Mouse (Mus musculus) mouse trophoblast stem cell (cell line): ENCODE measurements around the gene Tpgs1.

Experiments used
- in situ Hi-C, 2 experiments: fragments of 300-500 bp; cut with MseI, MboI; formaldehyde crosslinking; loops; 2 replicates in 1 of 2; 3 replicates in 1 of 2; pipeline ENCODE4 v1.15.1; 2025

Gene Tpgs1

GRCm38 (mm10) chr10:79666493-79666892 lies 2.7 kb upstream of the Tpgs1 start:
- in situ Hi-C loops = no loop called here

- in situ Hi-C loops = no loop called here
These were observed 1.1 kb upstream of the Tpgs1 start for GRCm38 (mm10) chr10:79668076-79668475.

GRCm38 (mm10) chr10:79669576-79670057 lies 448 bp downstream of the Tpgs1 start:
- in situ Hi-C loops = no loop called here

DNA sequence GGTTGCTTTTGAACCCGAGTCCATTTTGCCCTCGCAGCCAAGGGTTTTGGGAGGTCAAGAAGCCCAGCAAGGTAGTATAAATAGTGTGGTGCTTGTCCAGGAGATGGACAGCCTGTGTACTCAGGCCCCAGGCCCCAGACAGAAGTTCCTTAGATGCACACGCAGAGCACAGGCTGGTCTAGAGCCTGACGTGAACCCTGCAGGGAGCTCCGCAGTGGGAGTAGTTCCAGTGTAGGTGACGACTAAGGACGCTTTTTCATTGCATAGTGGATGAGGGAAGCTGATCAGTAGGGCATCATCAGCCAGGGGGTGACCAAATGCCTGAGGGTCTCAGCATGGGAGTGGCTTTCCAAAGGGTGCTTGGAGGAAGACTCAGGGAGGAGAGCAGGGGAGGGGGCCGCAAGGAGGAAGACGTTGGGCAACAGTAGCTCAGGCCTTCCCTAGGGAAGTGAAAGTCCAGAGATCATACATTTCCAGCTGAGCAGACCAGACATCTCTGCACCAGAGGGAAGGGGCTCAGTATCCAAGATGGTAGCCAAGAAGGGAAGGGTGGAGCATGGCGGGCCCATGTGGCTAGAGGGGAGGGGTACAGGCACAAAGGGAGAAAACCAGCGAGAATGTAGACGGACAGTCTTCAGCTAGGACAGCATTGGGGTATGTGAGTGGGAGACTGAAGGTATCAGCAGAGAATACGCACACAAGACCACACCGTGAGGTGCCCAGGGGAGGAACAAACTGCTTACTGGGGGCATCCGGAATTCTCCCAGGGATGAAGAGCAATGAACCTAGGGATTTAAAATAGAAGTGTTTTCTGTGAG lies 1.1 kb downstream of the Tpgs1 start:
- in situ Hi-C loops = no loop called here

DNA sequence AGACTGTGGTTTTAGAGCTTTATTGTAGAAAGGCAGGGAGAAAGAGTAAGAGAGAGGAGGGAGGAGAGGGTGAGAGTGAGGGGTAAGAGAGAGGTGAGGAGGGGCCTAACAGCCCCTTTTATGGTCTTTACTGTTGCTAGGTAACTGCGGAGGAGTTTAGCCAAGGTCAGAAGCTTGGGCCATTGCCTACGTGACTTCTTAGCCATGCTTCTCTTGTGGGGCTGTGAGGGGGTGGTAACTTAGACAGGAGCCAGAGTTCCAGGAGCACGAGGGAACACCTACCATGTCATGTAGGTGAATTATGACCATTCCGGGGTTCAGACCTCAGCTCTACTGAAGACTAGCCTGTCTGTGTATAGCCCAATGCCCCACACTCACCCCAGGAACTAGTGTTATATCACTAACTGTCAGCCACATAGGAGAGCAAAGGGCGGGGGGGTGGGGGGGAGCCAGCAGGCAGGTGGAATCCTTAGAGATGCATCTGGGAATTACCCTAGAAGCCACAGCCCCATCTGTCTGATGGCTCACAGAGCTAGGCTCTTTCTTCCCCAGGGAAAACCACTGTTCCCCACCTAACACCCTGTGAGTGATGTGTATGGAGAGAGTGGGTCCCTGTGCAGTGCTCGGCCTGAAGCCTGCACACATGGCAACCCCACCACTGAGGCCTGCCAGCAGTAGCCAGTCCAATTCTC lies 2.4 kb downstream of the Tpgs1 start:
- in situ Hi-C loops = no loop called here

- in situ Hi-C loops = no loop called here
These were observed 2.9 kb downstream of the Tpgs1 start for GRCm38 (mm10) chr10:79672088-79672455.

DNA sequence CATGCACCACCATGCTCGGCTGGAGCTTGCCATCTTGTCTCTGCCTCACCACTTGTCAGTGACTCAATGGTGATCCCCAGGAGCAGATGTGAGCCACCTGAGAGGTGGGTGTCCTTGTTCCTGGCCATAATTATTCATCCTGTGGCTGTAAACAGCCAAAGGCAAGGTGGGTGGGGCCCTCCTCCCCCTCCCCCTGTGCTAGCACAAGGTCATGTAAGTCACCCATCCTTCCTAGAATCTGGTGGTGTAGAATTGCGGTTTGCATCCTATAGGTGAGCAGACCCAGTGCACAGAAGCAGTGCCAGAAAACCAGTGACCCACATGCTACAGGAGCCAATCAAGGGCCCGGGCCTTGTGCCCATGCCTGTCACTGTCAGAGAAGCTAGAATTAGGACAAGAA lies 3.9 kb downstream of the Tpgs1 start:
- in situ Hi-C loops = no loop called here

- in situ Hi-C loops = no loop called here
These were observed 6.3 kb downstream of the Tpgs1 start for GRCm38 (mm10) chr10:79675346-79676035.

GRCm38 (mm10) chr10:79680606-79681495 lies 11.7 kb downstream of the Tpgs1 start:
- in situ Hi-C loops = no loop called here

DNA sequence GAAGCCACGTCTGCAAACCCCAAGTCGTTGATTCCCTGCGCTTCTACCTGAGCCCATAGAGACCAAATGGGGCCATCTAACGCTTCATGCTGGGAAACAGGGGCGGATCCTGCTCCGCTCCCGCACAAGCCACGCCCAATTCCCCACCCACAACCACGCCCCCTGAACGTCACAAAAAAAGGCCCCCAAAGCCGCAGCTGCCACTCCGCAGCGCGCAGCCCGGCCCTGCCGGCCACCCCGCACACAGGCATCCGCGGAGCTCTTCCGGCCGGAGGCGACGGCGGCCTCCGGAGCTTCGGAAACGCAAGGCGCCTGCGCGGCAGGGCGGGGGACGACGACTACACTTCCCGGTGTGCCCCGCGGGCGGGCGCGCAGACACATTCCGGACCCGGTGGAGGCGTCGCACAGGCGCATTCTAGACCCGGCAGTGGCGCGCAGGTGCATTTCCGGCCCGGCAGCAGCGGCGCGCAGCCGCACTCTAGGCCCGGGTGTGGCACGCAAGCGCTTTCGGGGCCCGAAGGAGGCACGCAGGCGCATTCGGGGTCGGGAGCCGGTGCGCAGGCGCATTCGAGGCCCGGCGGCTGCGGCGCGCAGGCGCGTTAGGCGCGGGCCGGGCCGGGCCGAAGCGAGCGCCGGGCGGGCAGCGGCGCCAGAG lies 12.5 kb downstream of the Tpgs1 start, which contains the start of gene Cdc34:
Gene Cdc34, plus strand, starts transcription at position 605 of the 655 bp plus-strand sequence.
- in situ Hi-C loops = no loop called here

GRCm38 (mm10) chr10:79682551-79682915 lies 13.4 kb downstream of the Tpgs1 start:
- in situ Hi-C loops = no loop called here

- in situ Hi-C loops = no loop called here
These were observed 13.9 kb downstream of the Tpgs1 start for GRCm38 (mm10) chr10:79682916-79683582.

DNA sequence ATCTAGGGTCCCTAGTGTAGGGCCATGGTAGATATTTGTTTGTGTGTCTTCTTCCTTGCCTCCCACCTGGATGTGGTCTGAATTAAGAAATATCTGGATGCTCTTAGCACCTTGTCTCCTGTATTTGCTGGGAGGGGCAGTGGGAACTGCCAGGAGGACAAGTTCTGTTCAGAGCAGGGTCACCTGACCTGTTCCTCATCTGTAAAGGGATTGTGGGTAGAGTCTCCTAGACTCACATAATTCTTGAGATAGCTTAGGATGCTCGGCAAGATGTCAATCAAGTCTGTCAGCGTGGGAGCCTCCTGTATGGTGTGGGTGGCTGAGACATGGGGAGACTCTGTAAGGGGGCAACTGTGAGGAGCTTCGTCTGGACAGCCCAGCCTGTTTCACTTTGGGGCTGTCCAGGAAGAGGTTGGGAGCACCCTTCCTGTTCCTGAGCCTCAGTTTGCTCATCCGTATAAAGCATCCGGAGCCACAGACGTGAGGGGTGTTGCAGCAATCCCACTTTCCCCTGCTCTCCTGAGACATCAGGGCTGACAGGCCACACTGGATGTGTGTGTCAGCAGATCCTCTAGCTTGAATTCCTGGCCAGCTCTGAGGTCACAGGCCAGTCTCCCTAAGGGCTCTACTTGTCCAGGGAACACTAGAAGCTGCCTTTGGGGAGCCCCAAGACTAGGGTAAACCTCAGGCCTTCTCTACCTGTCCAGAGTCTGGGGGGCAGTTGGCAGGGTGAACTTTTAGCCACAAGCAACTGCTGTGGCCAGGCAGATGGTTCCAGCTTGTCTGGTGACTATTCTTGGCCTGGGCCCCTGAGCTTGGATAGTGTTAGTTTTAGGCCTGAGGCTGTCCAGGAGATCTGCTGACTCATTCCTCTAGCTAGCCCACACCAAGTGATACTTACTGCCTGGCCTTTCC lies 14.8 kb downstream of the Tpgs1 start:
- in situ Hi-C loops = no loop called here

DNA sequence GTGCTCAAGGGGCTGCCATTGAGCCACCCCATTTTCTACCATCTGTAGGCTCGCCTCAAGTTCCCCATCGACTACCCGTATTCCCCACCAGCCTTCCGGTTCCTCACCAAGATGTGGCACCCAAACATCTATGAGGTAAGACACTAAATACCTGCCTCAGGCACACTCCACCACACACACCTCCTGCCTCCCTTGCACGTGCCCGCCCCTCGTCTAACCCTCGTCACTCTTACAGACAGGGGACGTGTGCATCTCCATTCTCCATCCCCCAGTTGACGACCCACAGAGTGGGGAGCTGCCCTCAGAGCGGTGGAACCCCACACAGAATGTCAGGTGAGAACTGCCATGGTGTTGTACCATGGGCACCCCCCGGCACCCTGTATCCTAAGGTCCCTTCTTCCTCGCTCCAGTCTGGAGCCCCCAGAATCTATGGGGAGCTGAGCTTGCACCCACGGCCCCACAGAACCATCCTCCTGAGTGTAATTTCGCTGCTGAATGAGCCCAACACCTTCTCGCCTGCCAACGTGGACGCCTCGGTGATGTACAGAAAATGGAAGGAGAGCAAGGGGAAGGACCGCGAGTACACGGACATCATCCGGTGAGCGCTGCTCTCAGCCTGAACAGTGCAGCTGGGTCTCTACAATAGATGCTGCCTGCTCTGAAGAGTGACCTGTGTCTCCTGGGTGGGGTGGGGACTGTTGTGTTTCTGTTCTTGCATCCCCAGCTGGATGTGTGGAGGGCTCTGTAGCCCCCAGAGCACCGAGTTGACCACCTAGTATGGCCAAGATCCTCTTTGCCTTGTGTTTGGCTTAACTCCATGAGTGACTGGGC lies 15.8 kb downstream of the Tpgs1 start:
- in situ Hi-C loops = no loop called here

GRCm38 (mm10) chr10:79686219-79686618 lies 17.1 kb downstream of the Tpgs1 start:
- in situ Hi-C loops = no loop called here

- in situ Hi-C loops = no loop called here
These were observed 17.5 kb downstream of the Tpgs1 start for GRCm38 (mm10) chr10:79686691-79687090.

- in situ Hi-C loops = no loop called here
These were observed 18.3 kb downstream of the Tpgs1 start for GRCm38 (mm10) chr10:79687513-79687912.

GRCm38 (mm10) chr10:79688720-79689119 lies 19.6 kb downstream of the Tpgs1 start, which contains the start of gene Gzmm:
Gene Gzmm (plus strand): TSS chr10:79689020.
- in situ Hi-C loops = no loop called here
